Mouse (Mus musculus) forebrain, embryonic 12.5 days (tissue): ENCODE measurements at regions not wholly inside any gene's neighbourhood (a gene's known extent, or its start where the extent isn't known, plus 50 kb on each side); places are given as distances from the start of the nearest gene placed in this dataset.
A peak's percentile ranks its signal among the peaks of the same experiment; 100 is the strongest.

ENCODE experiments used
- ATAC-seq: fragments of 200-750 bp; cut with Nextera tagmentation; 2 replicates; pipeline ENCODE4 v1.8.0; 2017; ENCODE audit warnings: moderate TSS enrichment; ENCODE audit not compliant: low FRiP score
- H3K27ac ChIP-seq: fragments of 300-500 bp; sonication (generic); 2 replicates; pipeline ENCODE4 v1.5.1; 2016; ENCODE audit warnings: mild to moderate bottlenecking
- H3K27me3 ChIP-seq: fragments of 300-500 bp; sonication (generic); 2 replicates; pipeline ENCODE4 v1.6.1; 2016; ENCODE audit warnings: mild to moderate bottlenecking
- H3K36me3 ChIP-seq: fragments of 300-500 bp; sonication (generic); replicated peaks from 2 replicates; pipeline ENCODE4 v1.6.1; 2016; ENCODE audit warnings: mild to moderate bottlenecking
- H3K4me1 ChIP-seq: fragments of 300-500 bp; sonication (generic); 2 replicates; pipeline ENCODE4 v1.6.1; 2016
- H3K4me2 ChIP-seq: fragments of 300-500 bp; sonication (generic); 2 replicates; pipeline ENCODE4 v1.6.1; 2016; ENCODE audit warnings: mild to moderate bottlenecking, moderate library complexity
- H3K4me3 ChIP-seq: fragments of 300-500 bp; sonication (generic); replicated peaks from 2 replicates; pipeline ENCODE4 v1.5.1; 2016; ENCODE audit warnings: mild to moderate bottlenecking
- H3K9ac ChIP-seq: fragments of 300-500 bp; sonication (generic); 2 replicates; pipeline ENCODE4 v1.6.1; 2016; ENCODE audit warnings: mild to moderate bottlenecking
- H3K9me3 ChIP-seq: fragments of 300-500 bp; sonication (generic); 2 replicates; pipeline ENCODE4 v1.6.1; 2016
- WGBS: fragments of 180-500 bp; shearing (Covaris S2); methylation state at CpG from one replicate; pipeline ENCODE4 v1.1.7; 2016; 5-methylcytosine and 5-hydroxymethylcytosine counted together

GRCm38 (mm10) chr12:13964537-13964936 is 187.3 kb downstream of the Fam84a start:
- Histone ChIP-seq H3K36me3 (no peaks in the 10 kb centered on the region), H3K27ac (no peak overlapping the region), H3K9ac (no peak overlapping the region), H3K4me3 (no peak overlapping the region), H3K4me2 (no peak overlapping the region), H3K27me3 (no peaks in the 10 kb centered on the region), H3K4me1 (no peaks in the 10 kb centered on the region), H3K9me3 (no peaks in the 10 kb centered on the region)
- no peak for ATAC-seq
- 86% methylated on average over 3 of the region's 3 CpGs for WGBS

GRCm38 (mm10) chr12:13939494-13939893 is 212.4 kb downstream of the Fam84a start:
- no peaks in the 10 kb centered on the region for H3K27me3 ChIP-seq
- H3K9me3 ChIP-seq, result no peaks in the 10 kb centered on the region
- no peaks in the 10 kb centered on the region for H3K36me3 ChIP-seq
- H3K4me2 ChIP-seq, result no peak overlapping the region
- 89% methylated on average over 4 of the region's 4 CpGs for WGBS
- H3K4me3 ChIP-seq, result no peak overlapping the region
- no peak overlapping the region for H3K27ac ChIP-seq
- no peaks in the 10 kb centered on the region for H3K4me1 ChIP-seq
- no peak overlapping the region for H3K9ac ChIP-seq
- ATAC-seq, result no peak

GRCm38 (mm10) chr12:13921066-13921465 is 230.8 kb downstream of the Fam84a start:
- no peak overlapping the region for H3K9ac ChIP-seq
- H3K4me1 ChIP-seq, result no peaks in the 10 kb centered on the region
- H3K36me3 ChIP-seq, result no peaks in the 10 kb centered on the region
- ATAC-seq, result no peak
- H3K4me3 ChIP-seq, result no peak overlapping the region
- no peaks in the 10 kb centered on the region for H3K9me3 ChIP-seq
- H3K27ac ChIP-seq, result no peak overlapping the region
- WGBS, result 70% methylated on average over 1 of the region's 1 CpGs
- H3K27me3 ChIP-seq, result no peaks in the 10 kb centered on the region
- H3K4me2 ChIP-seq, result no peak overlapping the region

DNA sequence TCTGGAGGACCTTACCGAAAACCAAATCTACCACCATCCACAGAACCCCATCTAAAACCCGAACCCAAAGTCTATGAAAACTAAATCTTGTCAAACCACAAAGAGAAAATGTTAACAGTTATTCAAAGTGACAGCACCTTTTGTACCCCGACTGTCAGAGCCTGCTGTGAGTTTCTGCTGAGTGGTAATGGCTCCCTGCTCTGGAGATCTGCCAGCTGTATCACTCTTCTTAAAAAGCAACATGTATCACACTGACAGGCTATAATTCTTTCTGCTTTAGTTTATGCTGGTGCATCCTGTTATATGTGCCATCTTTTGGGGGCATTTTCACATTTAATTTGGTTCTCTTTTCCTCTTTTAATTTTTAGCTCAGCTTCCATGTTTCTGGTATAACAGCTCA is 268.5 kb downstream of the Fam84a start:
- Histone ChIP-seq H3K27me3 (no peaks in the 10 kb centered on the region), H3K36me3 (no peaks in the 10 kb centered on the region), H3K4me2 (no peak overlapping the region), H3K9me3 (no peaks in the 10 kb centered on the region), H3K9ac (no peak overlapping the region), H3K4me3 (no peak overlapping the region), H3K27ac (no peak overlapping the region), H3K4me1 (no peaks in the 10 kb centered on the region)
- ATAC-seq, result no peak
- 59% methylated on average over 3 of the region's 3 CpGs for WGBS

GRCm38 (mm10) chr12:13869161-13869560 is 282.7 kb downstream of the Fam84a start:
- no peak for ATAC-seq
- no peak overlapping the region for H3K4me3 ChIP-seq
- H3K9me3 ChIP-seq, result no peaks in the 10 kb centered on the region
- no peak overlapping the region for H3K9ac ChIP-seq
- no peak overlapping the region for H3K27ac ChIP-seq
- no peaks in the 10 kb centered on the region for H3K27me3 ChIP-seq
- no peak overlapping the region for H3K4me2 ChIP-seq
- H3K36me3 ChIP-seq, result no peaks in the 10 kb centered on the region
- WGBS, result 69% methylated on average over 1 of the region's 1 CpGs
- no peaks in the 10 kb centered on the region for H3K4me1 ChIP-seq

- ATAC-seq, result no peak
- Histone ChIP-seq H3K27me3 (no peaks in the 10 kb centered on the region), H3K36me3 (no peaks in the 10 kb centered on the region), H3K9me3 (no peaks in the 10 kb centered on the region), H3K27ac (no peak overlapping the region), H3K4me3 (no peak overlapping the region), H3K4me2 (no peak overlapping the region), H3K9ac (no peak overlapping the region), H3K4me1 (no peaks in the 10 kb centered on the region)
- WGBS, result 89% methylated on average over 7 of the region's 7 CpGs
These were observed 290.6 kb downstream of the Fam84a start for GRCm38 (mm10) chr12:13861226-13861625.

DNA sequence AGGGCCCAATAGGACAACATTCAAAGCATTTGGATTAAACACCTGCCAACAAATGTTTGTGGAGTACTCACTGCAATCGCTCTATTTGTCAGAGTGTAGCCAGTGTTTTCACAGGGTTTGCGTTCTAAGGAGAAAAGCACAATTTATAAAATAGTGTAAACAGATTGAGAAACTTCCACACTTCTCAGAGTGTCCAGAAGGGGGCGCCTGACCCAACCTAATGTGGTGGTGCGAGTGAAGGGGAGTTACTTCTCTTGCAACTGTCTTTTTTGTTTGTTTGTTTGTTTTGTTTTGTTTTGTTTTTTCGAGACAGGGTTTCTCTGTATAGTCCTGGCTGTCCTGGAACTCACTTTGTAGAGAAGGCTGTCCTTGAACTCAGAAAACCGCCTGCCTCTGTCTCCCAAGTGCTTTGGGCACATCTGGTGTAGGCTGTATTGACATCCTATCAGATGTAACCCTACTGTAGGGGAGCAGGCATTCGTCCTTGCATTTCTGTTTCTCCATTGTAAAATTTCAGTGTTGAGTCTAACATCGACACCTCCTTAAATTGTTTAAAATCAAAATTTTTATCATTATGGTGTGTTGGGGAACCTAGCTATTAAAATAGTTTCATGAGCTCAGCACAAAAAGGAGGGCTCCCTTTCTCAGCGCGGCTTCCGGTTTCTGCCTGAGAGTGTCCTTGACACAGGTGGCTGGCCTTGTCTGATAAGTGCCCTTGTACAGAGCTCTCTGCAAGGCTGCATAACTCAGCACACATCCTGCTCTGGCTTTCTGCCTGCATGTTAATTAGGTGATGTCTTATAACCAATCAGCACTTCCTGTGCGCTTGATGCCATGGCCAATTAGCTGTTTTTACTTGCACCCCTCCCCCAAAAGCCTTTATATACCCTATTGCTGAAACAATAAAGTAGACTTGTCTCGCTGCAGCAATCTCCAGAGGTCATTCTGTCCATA is 307.0 kb downstream of the Fam84a start:
- Histone ChIP-seq H3K4me2 (no peak overlapping the region), H3K27me3 (no peaks in the 10 kb centered on the region), H3K9me3 (no peaks in the 10 kb centered on the region), H3K4me3 (no peak overlapping the region), H3K27ac (no peak overlapping the region), H3K9ac (no peak overlapping the region), H3K4me1 (peaks cover 7% of the 10 kb centered on the region; the same call in 1 of the 2 replicates), H3K36me3 (no peaks in the 10 kb centered on the region)
- ATAC-seq, result peak; percentile 85
- WGBS, result 53% methylated on average over 13 of the region's 13 CpGs

DNA sequence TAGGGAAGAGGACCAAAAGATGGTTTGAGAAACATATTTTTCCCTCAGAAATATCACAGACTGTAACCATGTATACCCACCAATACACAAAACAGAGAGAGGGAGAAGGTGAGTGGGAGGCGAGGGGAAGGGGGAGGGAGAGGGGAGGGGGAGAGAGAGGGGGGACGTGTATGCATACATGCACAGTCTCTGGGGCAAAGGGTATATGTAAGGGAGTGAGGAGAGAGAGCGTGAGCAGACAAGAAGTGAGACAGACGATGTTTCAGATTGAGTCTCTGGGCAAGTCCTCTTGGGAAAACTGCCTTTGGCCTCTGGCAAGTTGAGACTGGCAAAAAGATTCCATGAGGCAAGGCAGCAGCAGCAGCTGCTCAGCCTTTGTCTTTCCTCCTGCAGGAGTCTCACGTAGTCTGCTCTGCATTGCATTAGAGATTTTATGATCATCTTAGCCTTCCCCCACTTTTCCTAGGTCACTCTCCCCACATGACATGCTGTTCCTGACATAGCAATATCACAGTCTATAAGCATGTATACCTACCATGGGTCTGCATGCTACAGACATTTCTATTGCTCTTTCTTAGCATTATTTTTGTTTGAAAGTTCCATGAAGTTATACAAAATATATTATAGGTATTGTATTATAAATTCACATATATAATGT is 308.3 kb downstream of the Fam84a start:
- ATAC-seq, result no peak

GRCm38 (mm10) chr12:13841238-13841637 is 310.6 kb downstream of the Fam84a start:
- no peaks in the 10 kb centered on the region for H3K9me3 ChIP-seq
- H3K4me2 ChIP-seq, result no peak overlapping the region
- no peaks in the 10 kb centered on the region for H3K27me3 ChIP-seq
- H3K9ac ChIP-seq, result no peak overlapping the region
- 77% methylated on average over 1 of the region's 1 CpGs for WGBS
- no peak overlapping the region for H3K27ac ChIP-seq
- H3K4me1 ChIP-seq, result peaks cover 7% of the 10 kb centered on the region; the same call in 1 of the 2 replicates
- H3K4me3 ChIP-seq, result no peak overlapping the region
- ATAC-seq, result no peak
- H3K36me3 ChIP-seq, result no peaks in the 10 kb centered on the region

More for the DNA sequence above, 308.3 kb downstream of the Fam84a start:
- Histone ChIP-seq H3K27ac (no peak overlapping the region), H3K4me2 (no peak overlapping the region), H3K4me3 (no peak overlapping the region), H3K27me3 (no peaks in the 10 kb centered on the region), H3K9me3 (no peaks in the 10 kb centered on the region), H3K36me3 (no peaks in the 10 kb centered on the region), H3K9ac (no peak overlapping the region), H3K4me1 (peaks cover 7% of the 10 kb centered on the region; the same call in 1 of the 2 replicates)
- WGBS, result 75% methylated on average over 5 of the region's 5 CpGs

GRCm38 (mm10) chr12:13834723-13835122 is 317.1 kb downstream of the Fam84a start:
- WGBS, result 90% methylated on average over 3 of the region's 3 CpGs
- Histone ChIP-seq H3K36me3 (no peaks in the 10 kb centered on the region), H3K27me3 (no peaks in the 10 kb centered on the region), H3K4me1 (no peaks in the 10 kb centered on the region), H3K9ac (no peak overlapping the region), H3K4me3 (no peak overlapping the region), H3K9me3 (no peaks in the 10 kb centered on the region), H3K27ac (no peak overlapping the region), H3K4me2 (no peak overlapping the region)
- ATAC-seq, result no peak

DNA sequence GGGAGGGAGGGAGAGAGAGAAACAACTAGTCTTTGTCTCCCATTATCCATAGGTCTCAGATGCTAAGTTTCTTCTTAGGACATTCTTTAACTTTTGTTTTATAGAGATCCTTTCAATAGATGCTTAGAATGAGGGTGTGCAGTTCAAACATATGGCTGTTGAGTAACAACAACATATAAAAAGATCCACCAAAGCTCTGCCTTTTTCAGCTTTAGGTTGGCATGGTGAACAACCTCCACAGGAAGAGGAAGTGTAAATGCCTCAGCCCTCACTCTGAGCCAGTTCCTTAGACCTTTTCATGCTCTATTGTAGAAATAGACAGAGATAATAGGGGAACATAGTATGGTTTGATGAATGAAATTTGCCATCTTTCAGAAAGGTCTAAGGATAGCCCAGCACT is 326.0 kb downstream of the Fam84a start:
- Histone ChIP-seq H3K9ac (no peak overlapping the region), H3K27ac (no peak overlapping the region), H3K36me3 (no peaks in the 10 kb centered on the region), H3K4me3 (no peak overlapping the region), H3K4me2 (no peak overlapping the region), H3K9me3 (no peaks in the 10 kb centered on the region), H3K4me1 (no peaks in the 10 kb centered on the region), H3K27me3 (no peaks in the 10 kb centered on the region)
- ATAC-seq, result no peak

DNA sequence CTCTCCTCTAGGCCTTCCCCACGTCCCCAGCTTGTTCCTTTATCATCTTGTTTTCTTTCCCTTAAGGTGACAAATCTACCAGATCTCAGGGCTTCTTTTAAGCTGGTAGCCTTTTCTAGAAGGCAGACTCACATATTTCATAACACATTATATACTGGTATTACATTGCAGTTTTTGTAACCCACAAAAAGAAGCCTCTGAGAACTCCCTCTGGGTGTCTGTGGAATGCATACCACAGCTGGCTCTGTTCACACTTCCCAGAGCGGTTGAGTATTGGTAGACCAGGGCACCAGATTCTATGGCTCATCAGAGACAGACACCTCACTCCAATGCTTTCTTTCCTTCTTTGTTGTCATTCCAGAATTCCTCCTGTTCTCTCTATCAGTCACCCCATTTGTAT is 336.4 kb downstream of the Fam84a start:
- Histone ChIP-seq H3K36me3 (no peaks in the 10 kb centered on the region), H3K4me1 (no peaks in the 10 kb centered on the region), H3K9ac (no peak overlapping the region), H3K4me2 (no peak overlapping the region), H3K27ac (no peak overlapping the region), H3K27me3 (no peaks in the 10 kb centered on the region), H3K4me3 (no peak overlapping the region), H3K9me3 (no peaks in the 10 kb centered on the region)
- 79% methylated on average over 2 of the region's 2 CpGs for WGBS
- no peak for ATAC-seq

DNA sequence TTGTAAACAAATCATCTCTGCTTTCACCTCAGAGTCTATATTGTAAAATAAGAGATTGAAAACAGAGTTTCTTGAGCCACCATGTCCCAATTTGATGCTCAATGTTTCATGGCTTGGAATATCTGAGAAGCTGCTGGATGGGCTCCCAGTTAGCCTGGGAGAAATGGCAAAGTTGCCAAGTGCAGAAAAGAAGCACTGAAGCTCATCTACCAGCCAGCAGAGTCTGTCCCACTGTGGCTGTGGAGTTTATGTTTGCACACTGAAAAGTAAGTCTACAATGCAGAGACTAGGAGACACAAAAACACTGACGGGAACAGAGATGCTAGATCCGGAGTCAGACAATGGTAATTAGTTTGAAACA is 341.7 kb downstream of the Fam84a start:
- H3K4me1 ChIP-seq, result no peaks in the 10 kb centered on the region
- 69% methylated on average over 2 of the region's 2 CpGs for WGBS
- H3K4me3 ChIP-seq, result no peak overlapping the region
- H3K9ac ChIP-seq, result no peak overlapping the region
- no peak overlapping the region for H3K27ac ChIP-seq
- no peaks in the 10 kb centered on the region for H3K36me3 ChIP-seq
- H3K9me3 ChIP-seq, result no peaks in the 10 kb centered on the region
- no peaks in the 10 kb centered on the region for H3K27me3 ChIP-seq
- no peak overlapping the region for H3K4me2 ChIP-seq
- ATAC-seq, result no peak
